Mouse (Mus musculus) megakaryocyte, embryonic 14.5 days (primary cell): ENCODE data around the gene Myh1.

Experiments
- FLI1 ChIP-seq: IDR thresholded peaks from 2 replicates; pipeline ENCODE4 v1.6.1; 2012; ENCODE audit warnings: low read length, inconsistent platforms, mixed read lengths
- GATA1 ChIP-seq: IDR thresholded peaks from 3 replicates; pipeline ENCODE4 v1.6.1; 2012; ENCODE audit warnings: mixed read lengths, low read length, inconsistent platforms, borderline replicate concordance

GRCm38 (mm10) chr11:67153843-67154242 is 46.0 kb upstream of the Myh1 start:
- TF ChIP-seq GATA1 (no peak), FLI1 (no peak)
